Mouse (Mus musculus): Measurements from ENCODE around the gene Gm20388. TPM values are rescaled to one million over a fixed set of nuclear protein-coding genes. Genes with fewer than 3 reads are reported as not detected.

Gene Gm20388
- polyA plus RNA-seq, 1 experiment from 2014 or later: not detected

GRCm38 (mm10) chr8:120520707-120521590 lies 610.3 kb downstream of the Gm20388 start:
- DNase-seq: no peak
- H3K36me3 ChIP-seq: peaks cover 36% of the 10 kb centered on the region
- H3K9ac ChIP-seq: no peak overlapping the region
- 68% methylated on average over 20 of the region's 20 CpGs for WGBS (ENCODE audit: insufficient replicate concordance)
- no peak overlapping the region for H3K4me3 ChIP-seq (replicated peaks)
- no peak for ATAC-seq (ENCODE audit: low read depth)
- H3K4me2 ChIP-seq: no peak overlapping the region
- H3K9me3 ChIP-seq (replicated peaks): no peaks in the 10 kb centered on the region
- H3K27ac ChIP-seq: peak overlapping the region; percentile 9; the same call in 1 of the 2 replicates
- H3K4me1 ChIP-seq (replicated peaks): peaks cover 97% of the 10 kb centered on the region
- H3K27me3 ChIP-seq: no peaks in the 10 kb centered on the region

GRCm38 (mm10) chr8:120521591-120521965 lies 610.9 kb downstream of the Gm20388 start:
- Histone ChIP-seq H3K36me3 (peaks cover 36% of the 10 kb centered on the region), H3K27ac (no peak overlapping the region), H3K4me2 (no peak overlapping the region), H3K9me3 (replicated peaks) (no peaks in the 10 kb centered on the region), H3K4me3 (replicated peaks) (no peak overlapping the region), H3K27me3 (no peaks in the 10 kb centered on the region), H3K9ac (no peak overlapping the region), H3K4me1 (replicated peaks) (peaks cover 97% of the 10 kb centered on the region)
- no peak for DNase-seq
- 83% methylated on average over 7 of the region's 7 CpGs for WGBS (ENCODE audit: insufficient replicate concordance)
- no peak for ATAC-seq (ENCODE audit: low read depth)

- ATAC-seq (ENCODE audit: low read depth) (no peak), DNase-seq (no peak)
- Histone ChIP-seq H3K4me3 (replicated peaks) (no peak overlapping the region), H3K27me3 (no peaks in the 10 kb centered on the region), H3K36me3 (peaks cover 36% of the 10 kb centered on the region), H3K4me1 (replicated peaks) (peaks cover 97% of the 10 kb centered on the region), H3K4me2 (no peak overlapping the region), H3K27ac (peak overlapping the region; percentile 17; the same call in 1 of the 2 replicates), H3K9me3 (replicated peaks) (no peaks in the 10 kb centered on the region), H3K9ac (no peak overlapping the region)
- 61% methylated on average over 7 of the region's 7 CpGs for WGBS (ENCODE audit: insufficient replicate concordance)
Measured at GRCm38 (mm10) chr8:120523641-120524040, 613.0 kb downstream of the Gm20388 start.

- ATAC-seq (ENCODE audit: low read depth) (peak; percentile 64), DNase-seq (no peak)
- Histone ChIP-seq H3K27ac (peak overlapping the region; percentile 35), H3K27me3 (no peaks in the 10 kb centered on the region), H3K4me2 (peak overlapping the region; percentile 42), H3K4me3 (replicated peaks) (no peak overlapping the region), H3K9ac (peak overlapping the region; percentile 50), H3K36me3 (peaks cover 24% of the 10 kb centered on the region), H3K4me1 (replicated peaks) (peaks cover 95% of the 10 kb centered on the region), H3K9me3 (replicated peaks) (no peaks in the 10 kb centered on the region)
- 6% methylated on average over 1 of the region's 1 CpGs for WGBS (ENCODE audit: insufficient replicate concordance)
Measured at GRCm38 (mm10) chr8:120525135-120525534, 614.5 kb downstream of the Gm20388 start.

- Histone ChIP-seq H3K27ac (peak overlapping the region; percentile 35; the same call in 1 of the 2 replicates), H3K4me3 (replicated peaks) (no peak overlapping the region), H3K36me3 (peaks cover 17% of the 10 kb centered on the region), H3K9me3 (replicated peaks) (no peaks in the 10 kb centered on the region), H3K27me3 (no peaks in the 10 kb centered on the region), H3K4me1 (replicated peaks) (peaks cover 94% of the 10 kb centered on the region), H3K4me2 (peak overlapping the region; percentile 42), H3K9ac (peak overlapping the region; percentile 50)
- WGBS (ENCODE audit: insufficient replicate concordance): 58% methylated on average over 6 of the region's 6 CpGs
- DNase-seq (no peak), ATAC-seq (ENCODE audit: low read depth) (peak; percentile 41)
Measured at GRCm38 (mm10) chr8:120525832-120526231, 615.2 kb downstream of the Gm20388 start.

GRCm38 (mm10) chr8:120526577-120526976 lies 615.9 kb downstream of the Gm20388 start:
- Histone ChIP-seq H3K36me3 (peaks cover 16% of the 10 kb centered on the region), H3K4me1 (replicated peaks) (peaks cover 94% of the 10 kb centered on the region), H3K27me3 (no peaks in the 10 kb centered on the region), H3K9me3 (replicated peaks) (no peaks in the 10 kb centered on the region), H3K9ac (no peak overlapping the region), H3K4me3 (replicated peaks) (no peak overlapping the region), H3K27ac (no peak overlapping the region), H3K4me2 (no peak overlapping the region)
- DNase-seq (no peak), ATAC-seq (ENCODE audit: low read depth) (no peak)
- WGBS (ENCODE audit: insufficient replicate concordance): 37% methylated on average over 4 of the region's 4 CpGs

- Histone ChIP-seq H3K9me3 (replicated peaks) (no peaks in the 10 kb centered on the region), H3K4me3 (replicated peaks) (no peak overlapping the region), H3K36me3 (peaks cover 4% of the 10 kb centered on the region; the same call in 1 of the 2 replicates), H3K9ac (peak overlapping the region; percentile 4; the same call in 1 of the 2 replicates), H3K4me1 (replicated peaks) (peaks cover 96% of the 10 kb centered on the region), H3K27me3 (no peaks in the 10 kb centered on the region), H3K27ac (peak overlapping the region; percentile 66; the same call in 1 of the 2 replicates), H3K4me2 (no peak overlapping the region)
- no peak for DNase-seq
- no peak for ATAC-seq (ENCODE audit: low read depth)
- WGBS (ENCODE audit: insufficient replicate concordance): 56% methylated on average over 3 of the region's 3 CpGs
Measured at GRCm38 (mm10) chr8:120528332-120528731, 617.7 kb downstream of the Gm20388 start.

- no peak overlapping the region for H3K4me3 ChIP-seq (replicated peaks)
- peak overlapping the region; percentile 29; the same call in 1 of the 2 replicates for H3K27ac ChIP-seq
- 34% methylated on average over 7 of the region's 7 CpGs for WGBS (ENCODE audit: insufficient replicate concordance)
- H3K27me3 ChIP-seq: no peaks in the 10 kb centered on the region
- no peak overlapping the region for H3K9ac ChIP-seq
- H3K4me2 ChIP-seq: no peak overlapping the region
- ATAC-seq (ENCODE audit: low read depth) (no peak), DNase-seq (no peak)
- H3K4me1 ChIP-seq (replicated peaks): peaks cover 96% of the 10 kb centered on the region
- peaks cover 4% of the 10 kb centered on the region; the same call in 1 of the 2 replicates for H3K36me3 ChIP-seq
- H3K9me3 ChIP-seq (replicated peaks): no peaks in the 10 kb centered on the region
Measured at GRCm38 (mm10) chr8:120529226-120529625, 618.6 kb downstream of the Gm20388 start.

GRCm38 (mm10) chr8:120530954-120531656 lies 620.5 kb downstream of the Gm20388 start:
- ATAC-seq (ENCODE audit: low read depth): no peak
- H3K27me3 ChIP-seq: no peaks in the 10 kb centered on the region
- no peak overlapping the region for H3K4me3 ChIP-seq (replicated peaks)
- 48% methylated on average over 16 of the region's 16 CpGs for WGBS (ENCODE audit: insufficient replicate concordance)
- H3K9me3 ChIP-seq (replicated peaks): no peaks in the 10 kb centered on the region
- H3K27ac ChIP-seq: peak overlapping the region; percentile 30; the same call in 1 of the 2 replicates
- no peak overlapping the region for H3K4me2 ChIP-seq
- H3K4me1 ChIP-seq (replicated peaks): peaks cover 96% of the 10 kb centered on the region
- H3K36me3 ChIP-seq: peaks cover 4% of the 10 kb centered on the region; the same call in 1 of the 2 replicates
- peak overlapping the region; percentile 52; the same call in 1 of the 2 replicates for H3K9ac ChIP-seq
- DNase-seq: no peak

GRCm38 (mm10) chr8:120531775-120532516 lies 621.3 kb downstream of the Gm20388 start:
- H3K9me3 ChIP-seq (replicated peaks): no peaks in the 10 kb centered on the region
- H3K27me3 ChIP-seq: no peaks in the 10 kb centered on the region
- DNase-seq: no peak
- peak overlapping the region; percentile 1; the same call in 1 of the 2 replicates for H3K4me3 ChIP-seq (replicated peaks)
- WGBS (ENCODE audit: insufficient replicate concordance): 58% methylated on average over 10 of the region's 10 CpGs
- H3K4me1 ChIP-seq (replicated peaks): peaks cover 96% of the 10 kb centered on the region
- no peak for ATAC-seq (ENCODE audit: low read depth)
- peak overlapping the region; percentile 58 for H3K4me2 ChIP-seq
- peak overlapping the region; percentile 52 for H3K9ac ChIP-seq
- peak overlapping the region; percentile 62 for H3K27ac ChIP-seq
- peaks cover 4% of the 10 kb centered on the region; the same call in 1 of the 2 replicates for H3K36me3 ChIP-seq

Data from liver, embryonic 13.5 days (tissue).